In genomic region chr6:49211596-49211995, GRCm38 (mm10) we compare ENCODE assay signal across 12 mouse cellular contexts. TPM values are rescaled to one million over a fixed set of nuclear protein-coding genes. Genes with fewer than 3 reads are reported as not detected.
A peak's percentile ranks its signal among the peaks of the same experiment; 100 is the strongest.
DNase-seq lines count a peak whose midpoint lies in the region; ATAC-seq and TF ChIP-seq lines count a peak whose summit lies in the region.
"Had no signal": no experiment of that assay in that cellular context is flagged by ENCODE, and none has a peak within 500 bp of the region (broad histone marks: within the 10 kb centered on the region; RNA-seq: fewer than 3 reads in every experiment).

No protein-coding gene starts in this region.

- 36% methylated on average over 5 of the region's 5 CpGs for WGBS in heart, embryonic 12.5 days
- WGBS in midbrain, embryonic 11.5 days: 27% methylated on average over 5 of the region's 5 CpGs
- WGBS in midbrain, postnatal 0 days: 35% methylated on average over 5 of the region's 5 CpGs
- WGBS in limb, embryonic 14.5 days: 19% methylated on average over 5 of the region's 5 CpGs
- 22% methylated on average over 5 of the region's 5 CpGs for WGBS in stomach, embryonic 16.5 days

- H3K27ac ChIP-seq in heart, embryonic 12.5 days (ENCODE audit: poor library complexity, severe bottlenecking): peak overlapping the region; percentile 54; the same call in 1 of the 2 replicates
- no peak overlapping the region for H3K27ac ChIP-seq in midbrain, embryonic 11.5 days (ENCODE audit: low read depth, low read length)
- H3K27ac ChIP-seq in midbrain, postnatal 0 days (ENCODE audit: low read depth, low read length): no peak overlapping the region
- 0 out of 2 replicates have a peak overlapping the region, but pooled peaks have one; percentile 40 for H3K27ac ChIP-seq in limb, embryonic 14.5 days (replicated peaks; ENCODE audit: low read depth, low read length)
- H3K27ac ChIP-seq in stomach, embryonic 16.5 days (ENCODE audit: low read length): peak overlapping the region; percentile 49; the same call in 1 of the 2 replicates

- H3K36me3 ChIP-seq in heart, embryonic 12.5 days: peaks cover 5% of the 10 kb centered on the region; the same call in 1 of the 2 replicates
- H3K36me3 ChIP-seq in midbrain, embryonic 11.5 days (ENCODE audit: control insufficient read depth, insufficient read depth, low read length): peaks cover 3% of the 10 kb centered on the region; the same call in 1 of the 2 replicates
- H3K36me3 ChIP-seq in midbrain, postnatal 0 days (ENCODE audit: insufficient read depth, low read length): no peaks in the 10 kb centered on the region
- H3K36me3 ChIP-seq in limb, embryonic 14.5 days (ENCODE audit: control insufficient read depth, insufficient read depth, low read length): peaks cover 4% of the 10 kb centered on the region; the same call in 1 of the 2 replicates
- peaks cover under 1% of the 10 kb centered on the region; the same call in 1 of the 2 replicates for H3K36me3 ChIP-seq in stomach, embryonic 16.5 days (ENCODE audit: control insufficient read depth, insufficient read depth, low read length)

- H3K9ac ChIP-seq in heart, embryonic 12.5 days: 0 out of 2 replicates have a peak overlapping the region, but pooled peaks have one; percentile 24
- peak overlapping the region; percentile 42 for H3K9ac ChIP-seq in midbrain, embryonic 11.5 days (ENCODE audit: low read length)
- H3K9ac ChIP-seq in midbrain, postnatal 0 days (replicated peaks; ENCODE audit: low read length, poor library complexity, severe bottlenecking): no peak overlapping the region
- H3K9ac ChIP-seq in limb, embryonic 14.5 days (ENCODE audit: low read depth, low read length, severe bottlenecking): no peak overlapping the region
- H3K9ac ChIP-seq in stomach, embryonic 16.5 days (ENCODE audit: low read length): peak overlapping the region; percentile 43; the same call in 1 of the 2 replicates

- H3K4me1 ChIP-seq in heart, embryonic 12.5 days (replicated peaks): peaks cover 47% of the 10 kb centered on the region
- H3K4me1 ChIP-seq in midbrain, embryonic 11.5 days (ENCODE audit: control insufficient read depth, insufficient read depth, low read length): peaks cover 27% of the 10 kb centered on the region
- H3K4me1 ChIP-seq in midbrain, postnatal 0 days (ENCODE audit: insufficient read depth, low read length): peaks cover 4% of the 10 kb centered on the region; the same call in 1 of the 2 replicates
- H3K4me1 ChIP-seq in limb, embryonic 14.5 days (ENCODE audit: control insufficient read depth, insufficient read depth, low read length): peaks cover 35% of the 10 kb centered on the region
- peaks cover 44% of the 10 kb centered on the region for H3K4me1 ChIP-seq in stomach, embryonic 16.5 days (ENCODE audit: control insufficient read depth, insufficient read depth, low read length)

- H3K4me2 ChIP-seq in heart, embryonic 12.5 days: peak overlapping the region; percentile 39
- H3K4me2 ChIP-seq in midbrain, embryonic 11.5 days: peak overlapping the region; percentile 49
- H3K4me2 ChIP-seq in midbrain, postnatal 0 days (ENCODE audit: low read depth, low read length, poor library complexity, severe bottlenecking): no peak overlapping the region
- H3K4me2 ChIP-seq in limb, embryonic 14.5 days (replicated peaks; ENCODE audit: low read depth, low read length, severe bottlenecking): no peak overlapping the region; the same call in 1 of the 2 replicates
- peak overlapping the region; percentile 62 for H3K4me2 ChIP-seq in stomach, embryonic 16.5 days (ENCODE audit: low read depth, low read length)

- DNase-seq in heart, adult 9 months (ENCODE audit: low spot score in 2 of 2): no peak
- DNase-seq in midbrain, embryonic 11.5 days (ENCODE audit: low spot score, missing footprints): peak; percentile 90
- no peak for DNase-seq in midbrain, postnatal 0 days (ENCODE audit: low spot score)
- no peak for DNase-seq in limb, embryonic 14.5 days (ENCODE audit: low spot score)
- DNase-seq in embryo, embryonic 9.5 days (ENCODE audit: extremely low spot score): no peak
- DNase-seq in adrenal gland, postnatal 25 days: no peak
- DNase-seq: B cell, adult 2 months; gastrocnemius, postnatal 25 days; thymus, postnatal 14 days had no signal

- no peaks in the 10 kb centered on the region for H3K27me3 ChIP-seq in heart, embryonic 12.5 days (replicated peaks)
- no peaks in the 10 kb centered on the region for H3K27me3 ChIP-seq in midbrain, embryonic 11.5 days (ENCODE audit: control insufficient read depth, insufficient read depth, low read length)
- no peaks in the 10 kb centered on the region for H3K27me3 ChIP-seq in midbrain, postnatal 0 days (ENCODE audit: insufficient read depth, low read length)
- H3K27me3 ChIP-seq in limb, embryonic 14.5 days (ENCODE audit: control insufficient read depth, insufficient read depth, low read length): no peaks in the 10 kb centered on the region
- H3K27me3 ChIP-seq in stomach, embryonic 16.5 days (ENCODE audit: control insufficient read depth, insufficient read depth, low read length): no peaks in the 10 kb centered on the region

- H3K9me3 ChIP-seq in heart, embryonic 12.5 days (replicated peaks): no peaks in the 10 kb centered on the region
- H3K9me3 ChIP-seq in midbrain, embryonic 11.5 days (ENCODE audit: control insufficient read depth, low read length): no peaks in the 10 kb centered on the region
- H3K9me3 ChIP-seq in midbrain, postnatal 0 days (ENCODE audit: low read length): no peaks in the 10 kb centered on the region
- H3K9me3 ChIP-seq in limb, embryonic 14.5 days (ENCODE audit: control insufficient read depth, low read length): no peaks in the 10 kb centered on the region
- no peaks in the 10 kb centered on the region for H3K9me3 ChIP-seq in stomach, embryonic 16.5 days (replicated peaks; ENCODE audit: control insufficient read depth, low read length)

- TF ChIP-seq POLR2A in limb, embryonic 14.5 days (IDR thresholded peaks at IDR 0.05; ENCODE audit: borderline replicate concordance, extremely low read depth, insufficient read depth, insufficient read length): no peak

- no peak for ATAC-seq in heart, embryonic 12.5 days (ENCODE audit: insufficient number of reproducible peaks, low FRiP score)
- ATAC-seq in midbrain, embryonic 11.5 days (ENCODE audit: low FRiP score): no peak
- ATAC-seq in midbrain, postnatal 0 days (ENCODE audit: low FRiP score): no peak
- ATAC-seq in limb, embryonic 14.5 days (ENCODE audit: low FRiP score, low read depth): no peak
- no peak for ATAC-seq in stomach, embryonic 16.5 days (ENCODE audit: insufficient read depth, low FRiP score)

- no peak for TF ChIP-seq CTCF in midbrain, postnatal 0 days (IDR thresholded peaks at IDR 0.05)

- H3K4me3 ChIP-seq in heart, embryonic 12.5 days: 0 out of 2 replicates have a peak overlapping the region, but pooled peaks have one; percentile 8
- peak overlapping the region; percentile 18 for H3K4me3 ChIP-seq in midbrain, embryonic 11.5 days (ENCODE audit: low read depth, low read length)
- no peak overlapping the region for H3K4me3 ChIP-seq in midbrain, postnatal 0 days (ENCODE audit: low read depth, low read length)
- H3K4me3 ChIP-seq in limb, embryonic 14.5 days (replicated peaks; ENCODE audit: low read length): no peak overlapping the region
- 0 out of 2 replicates have a peak overlapping the region, but pooled peaks have one; percentile 3 for H3K4me3 ChIP-seq in stomach, embryonic 16.5 days (replicated peaks; ENCODE audit: low read length)

RNA-seq across cellular contexts. Expression of gene Igf2bp3, which starts 3.2 kb away (rescaled TPM):
- 68.6 and 69.2 TPM in 2 replicates for polyA plus RNA-seq in heart, embryonic 12.5 days (2016; fragmentation: Nextera tagmentation; extraction: Ambion mirVana)
- 145 and 155 TPM in 2 replicates for polyA plus RNA-seq in midbrain, embryonic 11.5 days (2014; fragmentation: Nextera tagmentation; extraction: Ambion mirVana)
- total RNA-seq in midbrain, postnatal 0 days (2014; rRNA removed): 5.4 and 7.4 TPM in 2 replicates
- 8.8 and 10.6 TPM in 2 replicates for polyA plus RNA-seq in midbrain, postnatal 0 days (2015; fragmentation: Nextera tagmentation; extraction: Ambion mirVana)
- 28.4 and 34.6 TPM in 2 replicates for polyA plus RNA-seq in limb, embryonic 14.5 days (2012; rRNA removed)
- 60.8 and 71.0 TPM in 2 replicates for polyA plus RNA-seq in limb, embryonic 14.5 days (2014; fragmentation: Nextera tagmentation; extraction: Ambion mirVana)
- polyA plus RNA-seq in stomach, embryonic 16.5 days (2015; fragmentation: Nextera tagmentation; extraction: Ambion mirVana): 47.0 and 53.6 TPM in 2 replicates
- 1.0 and 1.2 TPM in 2 replicates for total RNA-seq in adrenal gland, postnatal 25 days (2021)
- total RNA-seq: layer of hippocampus, adult 18-20 months had no signal

RNA-seq across cellular contexts. Expression of gene Tra2a, which starts 52.2 kb away (rescaled TPM):
- 72.2 and 72.5 TPM in 2 replicates for polyA plus RNA-seq in heart, embryonic 12.5 days (2016; fragmentation: Nextera tagmentation; extraction: Ambion mirVana)
- 57.6 and 61.2 TPM in 2 replicates for polyA plus RNA-seq in midbrain, embryonic 11.5 days (2014; fragmentation: Nextera tagmentation; extraction: Ambion mirVana)
- 66.9 and 70.7 TPM in 2 replicates for total RNA-seq in midbrain, postnatal 0 days (2014; rRNA removed)
- polyA plus RNA-seq in midbrain, postnatal 0 days (2015; fragmentation: Nextera tagmentation; extraction: Ambion mirVana): 35.3 and 41.8 TPM in 2 replicates
- polyA plus RNA-seq in limb, embryonic 14.5 days (2012; rRNA removed): 190 and 210 TPM in 2 replicates
- 43.3 and 50.9 TPM in 2 replicates for polyA plus RNA-seq in limb, embryonic 14.5 days (2014; fragmentation: Nextera tagmentation; extraction: Ambion mirVana)
- polyA plus RNA-seq in stomach, embryonic 16.5 days (2015; fragmentation: Nextera tagmentation; extraction: Ambion mirVana): 85.9 and 87.7 TPM in 2 replicates
- 69.3 and 95.8 TPM in 2 replicates for total RNA-seq in adrenal gland, postnatal 25 days (2021)

Comparison
In these comparisons a context has a peak if more than half of its experiments do, and no peak if none do; other contexts are left out.
1. H3K4me2 ChIP-seq: peak in heart, embryonic 12.5 days (single experiment), midbrain, embryonic 11.5 days (single experiment) and stomach, embryonic 16.5 days (single experiment); none in midbrain, postnatal 0 days (single experiment) and limb, embryonic 14.5 days (single experiment).
2. H3K4me3 ChIP-seq: peak in heart, embryonic 12.5 days (single experiment), midbrain, embryonic 11.5 days (single experiment) and stomach, embryonic 16.5 days (single experiment); none in midbrain, postnatal 0 days (single experiment) and limb, embryonic 14.5 days (single experiment).
3. H3K9ac ChIP-seq: peak in heart, embryonic 12.5 days (single experiment), midbrain, embryonic 11.5 days (single experiment) and stomach, embryonic 16.5 days (single experiment); none in midbrain, postnatal 0 days (single experiment) and limb, embryonic 14.5 days (single experiment).
4. H3K27ac ChIP-seq: peak in heart, embryonic 12.5 days (single experiment), limb, embryonic 14.5 days (single experiment) and stomach, embryonic 16.5 days (single experiment); none in midbrain, embryonic 11.5 days (single experiment) and midbrain, postnatal 0 days (single experiment).